Mouse (Mus musculus): ENCODE data around the gene Sox5. TPM values are rescaled to one million over a fixed set of nuclear protein-coding genes. Genes with fewer than 3 reads are reported as not detected.

The Sox5 gene
- polyA plus RNA-seq, 1 experiment, result 0.02 TPM

DNA sequence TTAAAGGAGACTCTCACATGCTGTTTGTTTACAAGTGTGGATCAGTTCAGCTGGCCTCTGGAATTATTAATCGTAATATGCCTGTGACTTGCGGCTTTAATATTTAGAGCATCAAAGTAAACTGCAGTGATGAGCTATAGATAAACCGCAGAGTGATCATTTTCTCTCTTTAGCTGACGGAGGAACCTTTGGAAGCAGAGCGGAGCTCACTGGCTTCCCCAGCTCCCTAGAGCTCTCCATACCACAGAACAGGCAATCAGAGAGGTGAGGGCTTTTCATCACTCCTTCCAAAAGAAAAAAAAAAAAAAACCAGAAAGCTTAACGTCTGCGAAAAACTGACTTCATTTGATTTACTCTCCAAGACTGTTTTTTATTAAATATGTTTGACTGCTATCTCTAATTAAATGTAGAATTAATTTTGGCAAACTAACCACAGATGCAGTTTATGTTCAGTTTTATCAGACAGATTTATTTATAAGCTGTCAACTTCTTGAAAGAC is 469.4 kb downstream of the Sox5 start:
- TF ChIP-seq GATA1 (IDR thresholded peaks at IDR 0.05; ENCODE audit: low read length), result no peak

DNA sequence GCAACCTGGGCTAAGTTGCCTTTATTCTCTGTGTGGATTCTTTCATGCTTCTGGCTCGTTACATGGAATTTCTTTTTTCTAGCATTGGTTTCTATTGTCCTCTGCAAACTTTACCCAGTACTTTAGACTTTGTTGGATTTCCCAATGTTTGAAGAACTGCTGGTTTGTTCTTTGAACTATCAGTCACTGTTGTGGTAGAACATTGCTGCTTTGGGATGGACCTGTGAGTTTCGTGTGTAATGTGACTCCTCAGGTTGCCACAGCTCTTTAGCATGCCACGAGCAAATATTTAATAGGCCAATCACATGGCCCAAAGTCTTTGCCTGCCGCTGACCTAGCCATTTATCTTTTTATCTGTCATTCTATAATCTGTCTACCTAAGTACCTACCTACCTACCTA is 470.0 kb downstream of the Sox5 start:
- TF ChIP-seq GATA1 (IDR thresholded peaks at IDR 0.05; ENCODE audit: low read length), result no peak

DNA sequence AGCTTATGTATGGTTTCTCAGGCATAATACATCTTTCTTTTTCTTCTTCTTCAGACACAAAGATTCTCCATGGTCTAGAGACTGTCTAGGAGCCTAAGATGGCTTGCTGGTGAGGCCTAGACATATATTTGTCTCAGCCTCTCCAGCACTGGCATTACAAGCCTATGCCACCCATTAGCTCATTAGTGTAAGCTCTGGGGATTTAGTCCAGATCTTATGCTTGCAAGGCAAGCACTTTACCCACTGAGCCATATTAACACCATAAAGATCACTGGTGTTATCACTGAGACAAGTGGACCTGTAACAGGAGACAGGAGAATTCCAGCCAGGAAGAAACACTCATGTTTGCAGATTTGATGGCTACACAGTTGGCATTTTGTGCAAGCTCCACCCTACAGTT is 472.6 kb downstream of the Sox5 start:
- no peak for TF ChIP-seq GATA1 (IDR thresholded peaks at IDR 0.05; ENCODE audit: low read length)

DNA sequence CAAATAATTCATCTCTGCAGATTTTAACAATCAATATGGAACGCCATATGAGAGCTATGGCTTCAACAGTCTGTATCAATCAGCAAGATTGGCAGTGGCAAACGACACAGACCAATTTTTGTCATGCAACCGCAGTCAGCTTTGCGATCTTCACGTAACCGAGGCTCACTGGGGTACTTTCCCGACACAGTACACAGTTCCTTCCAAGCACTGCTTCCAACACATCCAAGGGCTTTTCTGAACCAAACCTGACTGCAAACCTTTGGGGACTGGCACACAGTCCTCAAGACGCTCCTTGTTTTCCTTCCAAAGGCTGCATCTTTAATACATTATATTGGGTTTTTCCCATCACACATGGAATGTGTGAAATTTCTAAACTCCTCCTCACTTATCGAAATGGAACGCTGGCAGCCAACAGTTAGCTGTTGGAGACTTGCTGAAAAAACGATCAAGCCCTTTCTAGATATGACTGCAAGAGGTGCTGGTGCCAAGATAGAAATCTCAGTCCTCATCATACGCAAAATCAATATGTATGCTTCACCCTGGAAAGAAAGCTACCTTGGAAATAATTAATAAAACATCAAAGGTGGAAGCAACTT is 474.1 kb downstream of the Sox5 start:
- TF ChIP-seq GATA1 (IDR thresholded peaks at IDR 0.05; ENCODE audit: low read length), result no peak

DNA sequence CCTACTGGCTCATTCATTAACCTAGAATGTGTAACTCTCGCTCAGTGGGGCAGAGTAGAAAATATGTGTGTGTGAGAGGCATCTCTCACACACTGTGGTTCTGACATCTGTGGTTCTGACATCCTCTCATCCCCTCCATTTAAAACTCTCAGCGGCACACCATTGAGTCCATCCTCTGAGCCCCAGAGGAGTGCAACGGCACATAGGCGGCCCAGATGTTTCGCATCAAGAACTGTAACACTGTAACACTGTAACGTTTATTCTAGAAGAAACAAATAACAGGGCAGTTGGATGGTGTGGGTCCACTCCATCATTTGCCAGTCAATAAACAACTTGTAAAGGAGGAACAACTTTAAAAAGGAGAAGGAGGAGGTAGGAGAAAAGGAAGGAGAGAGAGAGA is 479.0 kb downstream of the Sox5 start:
- TF ChIP-seq GATA1 (IDR thresholded peaks at IDR 0.05; ENCODE audit: low read length), result no peak

DNA sequence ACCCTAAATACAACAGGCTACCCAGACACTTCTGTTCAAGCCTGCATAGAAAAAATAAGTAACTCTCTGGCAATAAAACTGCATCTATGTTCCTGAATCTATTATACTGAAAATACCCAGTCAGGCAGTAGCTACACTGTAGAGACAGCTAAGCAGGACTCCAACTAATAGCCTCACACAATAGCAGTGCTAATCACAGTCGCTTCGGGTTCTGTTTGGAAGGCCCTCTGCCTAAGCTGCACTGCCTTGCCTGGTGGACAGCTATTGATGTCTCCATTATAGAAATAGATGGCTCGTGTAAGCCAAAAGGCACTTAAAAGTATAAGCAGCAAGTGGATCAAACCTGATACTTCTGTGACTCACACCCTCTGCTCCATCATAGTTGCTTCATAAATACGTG is 480.7 kb downstream of the Sox5 start:
- TF ChIP-seq GATA1 (IDR thresholded peaks at IDR 0.05; ENCODE audit: low read length), result no peak

DNA sequence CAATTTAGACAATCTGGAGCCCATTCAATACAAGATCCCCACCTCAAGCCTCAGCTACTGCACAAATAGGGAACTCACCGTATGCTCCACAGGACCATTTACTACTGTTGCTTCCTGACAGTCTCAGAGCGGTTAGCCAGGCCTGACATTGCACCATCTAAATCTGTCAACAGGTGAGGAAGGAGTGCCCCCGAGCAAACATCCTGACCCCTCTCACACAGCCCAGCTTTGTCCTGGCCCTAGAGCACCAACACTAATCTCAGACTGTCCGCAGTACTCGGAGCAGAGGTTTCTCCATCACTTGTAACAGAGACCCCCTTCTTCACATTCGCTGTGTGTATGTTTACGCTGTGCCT is 482.3 kb downstream of the Sox5 start:
- no peak for TF ChIP-seq GATA1 (IDR thresholded peaks at IDR 0.05; ENCODE audit: low read length)

DNA sequence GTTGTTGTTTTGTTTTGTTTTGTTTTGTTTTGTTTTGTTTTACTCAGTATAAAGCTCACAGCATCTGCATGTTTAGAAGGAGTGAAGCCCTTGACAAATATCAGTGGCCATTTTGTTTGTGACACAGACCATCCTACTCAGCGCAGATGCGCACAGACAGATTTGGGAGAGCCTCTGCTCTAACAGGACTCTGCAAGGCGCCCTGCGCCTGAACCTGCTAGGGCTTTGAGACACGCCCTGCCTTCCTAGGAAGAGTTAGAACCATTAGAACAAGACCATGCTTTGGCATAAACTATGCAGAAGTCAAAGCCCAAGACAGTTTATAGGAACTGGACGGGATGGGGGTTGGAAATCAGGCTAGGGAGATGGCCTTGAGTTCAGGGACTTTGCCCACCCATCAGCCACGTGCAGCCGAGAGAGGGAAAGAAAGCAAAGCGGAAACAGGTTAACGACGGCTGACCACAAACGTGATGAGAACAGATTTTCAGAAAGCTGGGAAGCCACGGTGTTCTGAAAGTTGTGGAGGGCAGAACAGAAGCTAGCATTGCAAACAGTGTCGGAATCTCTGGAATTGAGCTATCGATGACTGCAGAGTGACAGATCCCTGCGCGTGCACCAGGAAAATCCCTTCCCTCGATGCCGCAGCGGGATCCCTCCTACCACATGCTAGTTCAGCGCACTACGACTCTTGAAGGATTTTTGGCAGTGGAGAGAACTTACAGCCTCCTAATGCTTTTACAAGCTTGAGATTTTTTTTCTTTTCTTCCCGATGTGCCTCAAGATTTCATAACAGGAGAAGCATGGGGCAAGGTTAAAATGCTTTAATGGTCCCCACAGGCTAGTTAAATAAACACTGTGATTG is 482.9 kb downstream of the Sox5 start:
- no peak for TF ChIP-seq GATA1 (IDR thresholded peaks at IDR 0.05; ENCODE audit: low read length)

DNA sequence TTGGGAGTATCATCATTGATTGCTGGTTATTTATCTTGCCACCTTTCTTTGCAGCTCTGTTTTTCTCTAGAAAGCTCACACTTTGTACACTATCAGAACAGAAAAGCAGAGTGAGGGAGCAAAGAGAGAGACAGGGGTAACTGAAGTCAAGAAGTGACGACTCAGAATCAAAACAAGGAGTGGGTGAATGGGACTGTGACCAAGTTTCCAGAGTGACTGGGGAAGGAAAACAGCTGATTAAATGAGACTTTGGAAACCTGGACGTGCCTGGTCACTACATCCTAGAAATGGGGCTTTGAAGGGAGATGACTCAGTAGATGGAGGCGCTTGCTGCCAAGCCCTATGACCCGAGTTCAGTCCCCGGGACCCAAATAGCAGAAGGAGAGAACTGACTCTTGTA is 483.9 kb downstream of the Sox5 start:
- no peak for TF ChIP-seq GATA1 (IDR thresholded peaks at IDR 0.05; ENCODE audit: low read length)

DNA sequence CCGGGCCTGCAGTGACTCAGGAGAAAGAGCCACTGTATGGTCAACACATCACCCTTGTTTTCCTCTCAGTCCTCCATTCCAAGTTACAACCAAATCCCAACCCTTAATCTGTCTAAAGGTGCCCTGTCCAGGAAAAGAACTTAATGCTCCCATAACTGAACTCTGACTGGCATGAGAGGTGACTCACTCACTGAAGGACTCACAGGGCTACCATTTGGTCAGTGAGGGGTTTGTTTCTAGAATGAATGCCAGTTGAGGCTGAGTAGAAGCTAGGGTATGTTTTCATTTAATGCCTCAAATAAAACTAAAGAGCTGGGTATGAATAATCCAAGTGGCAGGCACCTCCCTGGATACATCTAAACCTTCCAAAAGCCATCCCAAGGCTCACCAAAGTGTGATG is 484.6 kb downstream of the Sox5 start:
- no peak for TF ChIP-seq GATA1 (IDR thresholded peaks at IDR 0.05; ENCODE audit: low read length)

DNA sequence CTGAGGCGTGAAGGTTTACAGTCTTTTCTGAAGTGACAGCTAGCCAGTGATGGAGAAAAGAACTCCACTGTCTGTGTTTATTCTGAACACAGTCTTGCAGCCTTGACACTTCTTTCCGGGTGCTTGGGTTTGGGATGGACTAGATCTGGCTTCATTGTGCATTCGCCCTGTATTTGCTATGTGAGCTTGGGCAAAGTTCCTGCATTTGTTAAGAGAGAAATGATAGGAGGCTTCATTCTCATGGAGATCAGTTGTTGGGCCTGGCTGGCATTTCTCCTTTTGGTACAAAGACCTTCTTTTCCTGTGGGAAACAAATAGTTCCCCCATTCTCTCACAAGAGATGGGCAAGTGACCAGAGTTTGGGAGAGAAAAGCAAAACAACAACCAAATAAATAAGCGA is 490.3 kb downstream of the Sox5 start:
- no peak for TF ChIP-seq GATA1 (IDR thresholded peaks at IDR 0.05; ENCODE audit: low read length)

DNA sequence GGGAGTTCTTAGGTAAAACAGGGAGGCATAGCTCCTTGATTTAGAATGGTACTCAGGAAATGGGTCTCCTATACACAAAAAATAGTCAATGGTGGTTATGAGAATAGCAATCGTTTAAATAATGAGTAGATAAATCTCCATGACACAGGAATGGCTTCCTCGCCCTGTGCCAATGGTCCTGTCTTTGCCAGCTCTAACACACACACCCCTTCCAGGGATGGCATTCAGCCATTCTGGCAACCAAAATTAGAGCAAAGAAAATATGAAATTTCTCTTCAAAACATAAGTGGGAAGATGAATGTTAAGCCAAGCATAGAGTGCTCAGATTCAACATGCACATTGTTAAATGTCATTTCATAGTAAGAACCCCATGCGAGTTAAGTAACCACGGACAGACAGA is 495.7 kb downstream of the Sox5 start:
- no peak for TF ChIP-seq GATA1 (IDR thresholded peaks at IDR 0.05; ENCODE audit: low read length)

DNA sequence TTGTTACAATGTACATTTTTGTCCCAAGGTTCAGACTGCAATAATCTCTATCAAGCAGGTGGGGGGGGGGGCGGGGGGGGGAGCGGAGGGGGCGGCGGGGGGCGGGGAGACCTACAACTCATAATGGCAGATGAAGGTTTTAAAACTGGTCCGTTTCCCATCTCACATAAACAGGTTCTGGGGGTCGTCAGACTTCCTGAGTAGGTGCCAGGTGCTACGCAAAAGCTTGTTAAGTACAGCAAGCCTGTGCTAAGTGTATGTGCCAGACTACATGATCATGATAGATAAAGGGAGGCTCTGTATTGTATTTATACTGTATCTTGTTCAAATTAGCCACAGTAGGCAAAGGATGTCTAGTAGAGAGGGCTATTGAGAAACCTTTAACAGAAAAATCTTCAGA is 498.6 kb downstream of the Sox5 start:
- TF ChIP-seq GATA1 (IDR thresholded peaks at IDR 0.05; ENCODE audit: low read length), result no peak

DNA sequence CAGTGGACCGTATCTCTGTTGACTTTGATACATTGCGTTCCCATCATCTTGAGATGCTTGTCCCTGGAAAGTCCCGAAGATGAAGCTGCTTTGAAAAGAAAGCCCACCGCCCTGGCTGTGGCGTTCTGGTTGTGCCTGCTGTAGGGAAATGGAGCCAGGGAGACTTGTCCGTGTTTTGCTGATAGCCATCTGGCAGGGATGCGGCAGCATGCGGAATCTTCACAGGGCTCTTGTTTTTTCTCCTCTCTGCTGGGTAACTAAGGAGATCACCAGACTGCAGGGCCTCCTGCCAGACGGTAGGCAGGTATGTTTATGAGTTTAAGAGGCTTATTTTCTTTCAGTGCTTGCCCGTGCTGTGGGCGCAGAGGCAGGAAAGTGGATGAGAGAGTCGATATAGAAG is 499.0 kb downstream of the Sox5 start:
- TF ChIP-seq GATA1 (IDR thresholded peaks at IDR 0.05; ENCODE audit: low read length), result no peak

DNA sequence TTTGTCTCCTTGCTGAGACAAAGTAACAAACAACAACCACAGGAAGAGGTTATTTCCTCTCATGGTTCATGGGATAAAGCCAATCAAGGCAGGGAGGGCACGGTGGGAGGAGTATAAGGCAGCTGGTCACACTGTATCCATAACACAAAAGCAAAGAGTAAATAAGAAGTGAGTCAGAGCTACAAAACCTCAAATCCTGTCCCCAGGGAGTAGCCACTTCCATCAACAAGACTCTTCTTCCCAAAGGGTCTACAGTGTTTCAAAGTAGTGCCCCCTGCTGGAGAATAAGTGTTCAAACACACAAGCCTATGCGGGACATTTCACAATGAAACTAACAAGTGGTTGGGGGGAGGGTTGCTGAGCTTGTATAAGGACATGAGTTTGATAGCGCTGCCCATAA is 500.1 kb downstream of the Sox5 start:
- no peak for TF ChIP-seq GATA1 (IDR thresholded peaks at IDR 0.05; ENCODE audit: low read length)

DNA sequence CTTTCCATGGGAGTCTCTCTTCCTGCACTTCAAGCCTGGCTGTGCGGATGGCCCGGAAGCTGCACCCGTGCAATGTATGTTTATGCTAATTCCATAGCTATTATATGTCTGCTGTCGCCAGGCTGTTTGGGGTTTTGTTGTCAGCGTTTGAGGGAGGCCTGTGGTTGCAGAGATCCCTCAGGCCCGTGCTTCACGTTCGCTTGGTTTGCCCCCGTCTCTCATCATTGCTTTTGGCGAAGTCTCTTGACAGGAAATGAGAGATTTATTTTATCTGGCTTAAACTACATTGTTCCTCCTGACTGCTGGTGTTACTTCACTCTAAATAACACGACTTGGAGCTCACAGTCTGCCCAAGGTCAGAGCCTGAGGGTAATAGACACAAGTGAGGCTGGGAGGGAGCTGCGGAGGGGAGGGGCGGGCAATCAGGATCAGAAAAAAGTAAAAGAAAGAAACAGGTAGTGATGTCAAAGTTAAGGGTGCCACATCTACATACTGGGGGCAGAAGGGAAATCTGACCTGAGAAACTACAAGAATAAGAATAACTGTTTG is 503.2 kb downstream of the Sox5 start:
- TF ChIP-seq GATA1 (IDR thresholded peaks at IDR 0.05; ENCODE audit: low read length), result no peak

DNA sequence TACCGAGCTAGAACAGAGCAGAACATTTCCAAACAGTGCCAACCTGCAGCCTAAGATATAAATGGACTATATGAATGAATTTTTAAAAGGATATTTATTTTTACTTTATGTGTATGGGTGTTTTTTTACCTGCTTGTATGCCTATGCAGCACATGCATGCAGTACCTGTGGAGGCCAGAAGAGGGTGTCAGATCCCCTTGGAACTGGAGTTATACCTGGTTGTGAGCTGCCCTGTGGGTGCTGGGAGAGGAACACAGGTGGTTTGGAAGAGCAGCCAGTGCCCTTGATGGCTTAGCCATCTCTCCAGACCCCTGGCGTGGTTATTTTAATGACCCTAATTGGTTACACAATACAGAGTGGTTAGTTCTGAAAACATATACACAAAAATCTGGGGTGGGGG is 510.5 kb downstream of the Sox5 start:
- no peak for TF ChIP-seq GATA1 (IDR thresholded peaks at IDR 0.05; ENCODE audit: low read length)

Measured in G1E-ER4 (cell line).